Mouse (Mus musculus): ENCODE data around the gene Gm20390.
"Not testable (repeated sequence)": the region's sequence is repeated elsewhere in the genome, so short reads cannot be mapped to it uniquely, and the experiment has no call there.

The Gm20390 gene

GRCm38 (mm10) chr11:93963013-93963412, 5.1 kb downstream of the Gm20390 start:
- DNase-seq, result no peak

DNA sequence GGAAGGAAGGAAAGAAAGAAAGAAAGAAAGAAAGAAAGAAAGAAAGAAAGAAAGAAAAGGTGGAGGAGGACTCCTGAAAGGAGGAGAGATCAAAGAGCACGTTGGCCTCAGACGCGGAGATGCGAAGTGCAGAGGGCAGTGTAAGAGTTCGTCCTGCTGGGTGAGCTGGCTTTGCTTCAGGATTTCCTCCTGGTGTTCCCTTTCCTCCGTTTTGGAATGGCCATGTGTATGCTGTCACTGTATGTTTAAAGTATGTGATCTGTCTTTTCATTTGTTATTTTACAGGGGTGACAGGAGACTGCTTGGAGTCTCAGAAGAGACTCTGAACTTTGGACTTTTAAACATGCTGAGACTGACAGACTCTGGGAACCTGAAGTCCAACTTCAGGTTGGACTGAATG, 6.6 kb downstream of the Gm20390 start:
- no peak for DNase-seq

DNA sequence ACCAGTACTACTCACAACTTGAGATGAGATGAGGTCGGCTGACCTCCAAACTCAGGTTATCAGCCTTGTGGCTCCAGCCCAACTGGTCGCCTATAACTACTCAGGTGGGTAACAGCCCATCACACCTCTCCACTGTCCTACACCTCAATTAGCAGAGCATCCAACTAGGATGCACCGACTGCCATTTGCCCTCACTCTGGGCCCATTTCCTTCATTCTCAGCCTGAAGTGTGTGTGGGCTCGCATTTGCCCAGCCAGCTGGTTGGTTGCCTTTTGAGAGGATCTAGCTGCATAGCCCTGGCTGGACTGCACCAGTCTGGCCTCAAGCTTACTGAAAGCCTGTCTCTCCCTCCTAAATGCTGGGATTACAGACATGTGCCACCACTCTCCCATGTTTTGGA, 10.3 kb downstream of the Gm20390 start:
- no peak for DNase-seq

DNA sequence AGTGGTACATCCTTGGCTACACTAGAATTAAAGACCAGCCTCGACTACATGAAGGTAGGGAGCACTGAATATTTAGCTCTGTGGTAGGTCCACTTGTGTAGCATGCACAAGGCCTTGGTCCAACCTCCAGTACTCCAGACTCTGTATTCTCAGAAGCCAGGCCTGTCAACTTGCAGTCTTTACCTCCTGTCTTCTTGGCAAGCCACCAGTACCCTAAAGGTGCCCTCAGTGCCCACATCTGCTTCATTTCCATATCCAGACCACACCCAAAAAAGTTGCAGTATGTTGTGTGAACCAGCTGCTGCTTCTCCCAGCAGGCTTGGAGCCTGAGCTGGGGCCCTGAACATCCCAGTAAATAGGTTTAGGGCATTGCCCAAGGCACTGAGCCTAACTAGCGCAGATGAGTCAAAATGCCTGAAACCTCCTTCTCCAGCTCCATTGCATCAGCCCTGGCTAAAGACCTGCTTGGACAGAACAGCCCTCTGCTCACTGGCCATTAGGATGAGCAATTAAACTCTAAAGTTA, 11.0 kb downstream of the Gm20390 start:
- DNase-seq, result no peak

GRCm38 (mm10) chr11:93956159-93956558, 11.9 kb downstream of the Gm20390 start, which contains the start of gene Nme2:
Gene Nme2 (minus strand): TSS chr11:93956259.
- DNase-seq, result no peak

DNA sequence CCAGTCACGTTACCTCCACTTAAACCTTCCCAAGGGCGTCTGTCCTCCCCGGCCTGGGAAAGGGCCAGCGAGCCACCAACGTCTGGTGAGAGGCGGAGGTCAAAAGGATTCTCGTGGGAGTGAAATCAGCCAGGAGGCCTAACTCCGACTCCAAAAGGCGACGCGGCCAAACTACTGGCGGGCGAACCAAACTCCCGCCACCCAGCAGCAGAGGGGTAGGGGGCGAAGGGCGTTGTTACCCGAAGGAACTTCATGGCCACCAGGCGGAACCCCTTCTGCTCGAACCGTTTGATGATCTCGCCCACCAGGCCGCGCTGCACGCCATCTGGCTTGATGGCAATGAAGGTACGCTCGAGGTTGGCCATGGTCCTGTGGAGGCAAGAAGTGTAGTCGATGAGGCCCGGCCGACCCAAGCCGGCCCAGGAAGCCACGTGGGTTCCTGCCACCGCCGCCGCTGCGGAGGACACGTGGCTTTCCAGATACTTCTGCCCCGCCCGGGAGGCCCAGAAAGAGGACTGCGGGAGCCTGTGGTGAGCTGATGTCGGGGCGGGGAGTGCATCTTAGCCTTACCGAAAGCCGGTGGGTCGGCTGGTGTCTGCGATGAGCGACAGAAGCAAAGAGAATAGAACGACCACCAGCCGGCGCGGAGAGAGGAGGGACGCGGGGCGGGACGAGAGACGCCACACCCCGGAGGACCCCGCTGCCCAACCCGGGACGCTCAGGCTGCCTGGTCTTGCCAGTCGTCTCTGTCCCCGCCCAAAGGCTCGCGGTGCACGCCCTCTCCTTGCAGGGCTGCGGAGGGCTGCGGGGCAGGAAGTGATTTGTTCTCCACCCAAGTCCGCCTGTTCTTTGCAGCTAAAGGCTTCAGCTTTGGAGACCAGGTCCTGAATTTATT, 12.6 kb downstream of the Gm20390 start:
- peak; percentile 94 for DNase-seq

DNA sequence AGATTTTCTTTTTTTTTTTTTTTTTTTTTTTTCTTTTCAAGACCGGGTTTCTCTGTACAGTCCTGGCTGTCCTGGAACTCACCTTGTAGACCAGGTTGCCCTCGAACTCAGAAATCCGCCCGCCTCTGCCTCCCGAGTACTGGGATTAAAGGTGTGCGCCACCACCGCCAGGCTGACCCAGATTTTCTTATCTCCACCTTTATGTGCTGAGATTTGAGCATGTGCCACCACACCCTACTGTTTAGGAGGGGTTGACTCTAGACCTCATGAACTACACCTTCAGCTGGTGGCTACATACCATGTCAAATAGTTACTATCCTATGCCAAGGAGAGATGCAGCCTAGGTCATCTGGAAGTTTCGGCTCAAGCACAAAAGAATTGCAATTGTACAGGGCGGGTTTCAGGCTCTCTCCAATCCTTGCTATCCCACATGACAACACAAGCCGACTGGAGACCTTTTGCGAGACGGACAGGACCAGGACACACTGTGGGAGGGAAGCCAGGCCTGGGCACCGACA, 13.3 kb downstream of the Gm20390 start:
- DNase-seq, result no peak

GRCm38 (mm10) chr11:93952376-93952775, 15.7 kb downstream of the Gm20390 start:
- DNase-seq, result no peak

- no peak for DNase-seq
These were observed 18.0 kb downstream of the Gm20390 start for GRCm38 (mm10) chr11:93950045-93950444.

DNA sequence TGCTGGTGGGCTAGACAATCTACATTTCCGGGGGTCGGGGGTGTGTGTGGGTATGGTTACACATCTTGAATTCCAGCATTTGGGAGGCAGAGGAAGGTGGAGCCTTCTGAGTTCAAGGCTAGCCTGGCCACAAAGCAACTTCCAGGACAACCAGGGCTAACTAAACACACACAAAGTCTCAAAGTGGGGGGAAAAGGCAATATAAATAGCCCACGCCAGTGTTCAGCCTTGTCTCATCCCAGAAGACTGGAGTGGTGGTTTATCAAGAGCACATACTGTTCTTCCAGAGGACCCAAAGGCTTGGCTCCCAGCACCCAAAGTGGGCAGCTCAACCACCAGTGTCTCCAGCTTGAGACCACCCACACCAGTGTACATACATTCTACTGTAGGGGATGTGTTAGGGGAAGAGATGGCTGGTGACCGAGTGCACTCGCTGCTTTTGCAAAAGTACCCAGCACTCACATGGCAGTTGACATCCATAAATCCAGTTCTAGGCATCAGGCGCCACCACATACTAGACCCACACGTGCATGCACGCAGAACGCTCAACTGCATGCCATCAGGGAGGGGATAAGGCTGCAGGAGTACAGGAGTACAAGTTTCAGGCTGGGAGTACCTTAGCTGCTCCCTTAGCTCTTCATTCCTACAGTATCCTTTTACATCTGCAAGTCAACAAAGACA, 19.1 kb downstream of the Gm20390 start:
- no peak for DNase-seq

DNA sequence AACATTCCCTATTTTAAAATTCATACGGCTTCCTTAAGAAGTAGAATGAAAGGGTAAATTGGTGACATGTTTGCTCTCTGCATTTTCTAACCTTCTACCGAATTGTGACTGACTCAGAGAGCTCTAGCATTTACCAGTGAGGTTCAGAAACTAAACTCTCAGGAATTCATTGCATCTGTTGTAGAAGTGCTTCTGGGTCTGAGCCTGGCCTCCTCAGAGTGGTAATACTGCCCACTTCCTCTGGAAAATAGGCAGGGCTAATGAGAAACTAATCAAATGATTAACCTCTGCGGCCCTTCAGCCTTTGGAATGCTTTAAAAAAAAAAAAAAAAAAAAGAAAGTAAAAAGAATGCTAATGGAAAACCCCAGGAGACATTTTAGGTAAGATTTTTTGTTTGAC, 23.1 kb downstream of the Gm20390 start:
- no peak for DNase-seq

DNA sequence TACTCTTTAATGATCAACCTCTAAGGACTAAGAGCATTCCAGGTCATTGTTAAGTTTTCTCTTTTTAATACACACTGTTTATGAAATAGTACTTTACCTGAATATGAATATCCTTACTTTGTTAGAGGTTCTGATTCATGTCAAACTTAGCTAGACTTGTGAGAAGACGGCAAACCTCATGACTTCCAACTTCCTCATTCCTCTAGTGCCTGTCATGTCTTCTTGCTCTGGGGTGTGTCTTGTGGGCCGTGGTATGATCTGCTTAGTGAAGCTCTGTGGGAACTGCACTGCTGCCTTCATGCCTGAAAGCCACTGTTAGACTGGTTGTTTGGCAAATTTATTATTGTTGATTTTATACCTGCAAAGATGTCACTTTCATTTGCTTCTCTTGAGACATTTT, 27.2 kb downstream of the Gm20390 start:
- DNase-seq, result no peak

GRCm38 (mm10) chr11:93929106-93929505, 39.0 kb downstream of the Gm20390 start:
- DNase-seq, result no peak

DNA sequence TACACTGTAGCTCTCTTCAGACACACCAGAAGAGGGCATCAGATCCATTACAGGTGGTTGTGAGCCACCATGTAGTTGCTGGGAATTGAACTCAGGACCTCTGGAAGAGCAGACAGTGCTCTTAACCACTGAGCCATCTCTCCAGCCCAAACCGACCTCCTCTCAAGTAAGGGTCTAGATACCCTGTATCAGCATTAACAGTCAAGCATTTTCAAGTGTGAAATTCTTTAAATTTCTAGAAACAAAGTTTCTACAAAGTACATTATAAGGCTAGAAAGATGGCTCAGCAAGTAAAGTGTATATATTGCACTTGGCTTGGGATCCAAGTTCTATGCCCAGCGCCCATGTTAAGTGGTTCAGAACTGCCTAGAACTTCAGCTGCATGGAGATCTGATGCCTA, 53.1 kb downstream of the Gm20390 start:
- not testable (repeated sequence) for DNase-seq

DNA sequence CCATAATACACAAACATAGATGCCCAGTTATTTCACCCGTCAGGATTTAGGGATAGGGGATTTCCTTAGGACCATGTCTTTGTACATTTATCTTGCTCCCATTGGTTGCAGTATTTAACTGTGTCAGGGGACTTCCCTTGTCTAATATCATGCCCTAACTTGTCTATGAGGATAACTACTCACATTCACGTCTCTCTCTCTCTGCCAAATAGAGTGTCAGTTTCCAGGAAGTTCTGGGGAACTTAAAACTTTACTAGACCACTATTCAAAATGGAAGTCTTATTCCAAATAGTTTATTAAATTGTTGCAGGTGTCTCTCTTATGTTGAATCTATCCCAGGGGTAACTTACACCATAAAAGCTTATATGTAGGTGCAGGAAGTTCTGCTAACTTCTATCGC, 56.5 kb downstream of the Gm20390 start:
- no peak for DNase-seq

DNA sequence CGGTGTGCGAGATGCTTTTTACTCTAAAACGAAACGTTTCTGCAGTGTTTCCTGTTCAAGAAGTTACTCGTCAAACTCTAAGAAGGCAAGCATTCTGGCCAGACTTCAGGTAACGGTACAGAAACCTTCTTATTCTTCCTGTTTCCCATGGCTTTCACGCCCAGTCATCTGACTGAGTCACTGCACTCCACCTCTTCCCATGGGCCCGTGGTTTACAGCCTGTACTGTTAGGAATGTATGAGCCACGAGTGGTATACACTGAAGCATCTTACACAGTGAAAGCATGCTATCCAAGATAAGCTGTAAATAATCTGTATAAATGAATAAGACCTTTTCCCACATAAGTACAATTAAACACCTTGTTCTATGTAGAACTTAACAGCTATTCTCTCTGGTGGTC, 59.3 kb downstream of the Gm20390 start:
- no peak for DNase-seq

- no peak for DNase-seq
These were observed 60.3 kb downstream of the Gm20390 start for GRCm38 (mm10) chr11:93907839-93908238.

DNA sequence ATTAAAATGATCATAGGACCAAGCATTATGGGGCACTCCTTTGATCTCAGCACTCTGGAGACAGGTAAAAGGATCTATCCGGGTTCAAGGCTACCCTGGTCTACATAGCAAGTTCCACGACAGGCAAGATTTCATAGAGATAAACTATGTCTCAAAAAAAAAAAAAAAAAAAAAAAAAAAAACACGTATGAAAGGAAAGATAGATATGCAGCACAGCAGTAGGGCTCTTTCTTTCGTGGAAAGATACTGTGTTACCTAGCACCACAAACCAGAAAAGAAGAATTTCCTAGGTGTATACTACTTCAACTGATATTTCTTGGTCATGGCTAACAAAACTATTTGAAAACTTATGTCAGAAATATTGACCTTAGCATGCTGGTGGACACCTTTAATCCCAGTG, 61.3 kb downstream of the Gm20390 start:
- DNase-seq, result no peak
